Mouse (Mus musculus) retina, postnatal 7 days (tissue): ENCODE results near the gene Patj.
A peak's percentile ranks its signal among the peaks of the same experiment; 100 is the strongest.
"Not testable (repeated sequence)": the region's sequence is repeated elsewhere in the genome, so short reads cannot be mapped to it uniquely, and the experiment has no call there.

Source experiments
- DNase-seq: peaks from one replicate; pipeline ENCODE4 v3.0.0-alpha.2; 2012; ENCODE audit warnings: low read depth, low spot score

Patj gene

DNA sequence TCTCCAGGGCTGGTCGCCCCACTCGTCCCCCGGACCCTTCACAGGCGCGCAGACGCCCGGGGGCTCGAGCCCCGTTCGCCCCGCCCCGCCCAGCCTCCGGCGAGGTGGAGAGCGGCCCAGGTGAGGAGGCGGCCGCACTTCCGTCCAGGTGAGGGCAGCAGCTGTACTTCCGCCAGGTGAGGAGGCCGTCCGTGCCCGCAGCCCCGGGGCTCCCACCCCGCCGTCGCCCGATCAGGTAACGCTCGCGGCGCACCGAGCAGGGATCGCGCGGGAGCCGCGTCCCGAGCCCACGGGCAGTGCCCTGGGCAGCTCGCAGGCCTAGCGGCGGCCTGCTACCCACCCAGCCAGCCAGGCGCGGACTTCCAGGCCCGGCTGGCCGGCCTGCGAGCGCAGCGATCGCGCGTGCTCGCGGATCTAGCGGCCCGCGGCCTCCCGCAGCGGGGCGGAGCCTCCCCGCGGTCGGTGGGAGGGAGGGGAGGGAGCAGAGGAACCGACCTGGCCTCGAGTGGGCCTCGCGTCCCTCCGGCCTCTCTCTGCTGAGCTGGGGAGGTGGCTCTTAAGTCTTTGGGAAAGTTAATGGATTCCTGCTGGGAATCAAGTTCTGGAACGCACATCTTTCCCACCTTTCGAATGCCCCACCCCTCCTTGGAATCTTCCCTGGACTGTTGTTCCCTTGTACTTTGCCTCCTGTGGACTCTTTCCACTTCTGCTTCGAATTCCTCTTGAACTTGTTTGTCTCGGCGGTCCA, at the start of gene Patj:
TSS of gene Patj (plus strand) at position 96 of the 748 bp plus-strand sequence.
- peak; percentile 51 for DNase-seq

DNA sequence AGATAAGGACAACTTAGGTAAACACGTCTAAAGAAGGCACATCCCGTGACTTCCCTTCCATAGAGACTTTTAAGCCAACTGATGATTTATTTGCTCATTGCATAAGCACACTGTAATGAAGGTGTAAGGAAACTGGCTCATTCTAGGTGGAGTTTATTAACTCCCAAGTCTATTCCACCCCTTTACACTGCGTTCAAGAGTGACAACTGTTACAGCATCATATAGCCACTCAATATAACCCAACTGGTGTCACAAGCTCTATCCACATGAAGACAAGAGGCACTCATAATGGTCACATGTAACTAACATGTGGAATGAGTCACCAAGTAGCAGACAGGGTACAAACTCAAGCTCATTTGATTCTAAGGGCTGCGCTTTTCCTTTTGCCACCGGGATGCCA, 47.0 kb upstream of the Patj start:
- no peak for DNase-seq

DNA sequence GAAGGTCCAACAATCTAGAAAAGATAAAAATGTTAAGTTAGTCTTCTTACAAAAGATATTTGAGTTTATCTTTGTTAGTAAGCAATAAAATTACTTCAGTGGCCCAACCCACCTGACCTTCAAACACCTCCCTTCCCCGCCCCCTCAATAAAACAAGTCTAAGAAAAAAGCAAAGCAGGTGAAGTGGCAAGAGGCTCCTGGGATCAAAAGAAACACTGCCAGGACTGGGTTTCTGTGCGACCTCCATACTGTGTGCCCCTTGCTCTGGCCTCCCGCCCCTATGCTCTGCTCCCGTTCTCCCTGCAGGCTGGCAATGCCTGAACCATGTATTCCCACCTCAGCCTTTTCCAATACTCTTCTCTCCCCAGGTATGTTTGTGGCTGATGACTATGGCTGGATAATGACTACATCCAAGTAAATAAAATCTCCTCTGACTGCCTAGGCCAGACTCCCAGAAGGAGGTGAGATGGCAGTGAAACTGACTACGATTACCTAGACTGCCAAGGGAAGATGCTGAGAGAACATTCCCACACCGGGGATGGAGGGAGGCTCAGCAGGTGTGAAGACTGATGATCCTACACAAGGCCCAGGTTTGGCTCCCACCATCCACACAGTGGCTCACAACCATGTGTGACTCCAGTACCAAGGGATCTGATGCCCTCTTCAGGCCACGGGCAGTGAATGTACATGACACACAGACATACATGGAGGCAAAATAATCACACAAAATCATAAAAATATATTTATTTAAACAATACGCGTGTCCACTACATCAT, 37.4 kb upstream of the Patj start:
- no peak for DNase-seq

DNA sequence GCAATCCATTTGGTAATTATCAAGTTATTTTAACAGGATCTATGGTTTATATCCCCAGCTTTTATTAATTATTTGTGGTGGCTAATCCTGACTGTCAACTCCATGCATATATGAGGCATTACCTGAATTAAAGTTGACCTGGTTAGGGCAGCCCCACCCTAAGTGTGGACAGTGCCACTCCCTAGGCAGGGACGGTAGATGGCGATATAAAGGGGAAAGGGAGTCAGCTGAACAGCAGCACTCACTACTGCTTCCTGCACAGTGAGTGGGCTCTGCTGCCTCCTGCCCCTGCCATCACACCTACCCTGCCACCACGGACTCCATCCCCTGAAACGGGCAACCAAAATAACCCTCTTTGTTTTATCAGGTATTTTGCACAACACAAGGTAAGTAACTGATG, 20.2 kb upstream of the Patj start:
- no peak for DNase-seq

DNA sequence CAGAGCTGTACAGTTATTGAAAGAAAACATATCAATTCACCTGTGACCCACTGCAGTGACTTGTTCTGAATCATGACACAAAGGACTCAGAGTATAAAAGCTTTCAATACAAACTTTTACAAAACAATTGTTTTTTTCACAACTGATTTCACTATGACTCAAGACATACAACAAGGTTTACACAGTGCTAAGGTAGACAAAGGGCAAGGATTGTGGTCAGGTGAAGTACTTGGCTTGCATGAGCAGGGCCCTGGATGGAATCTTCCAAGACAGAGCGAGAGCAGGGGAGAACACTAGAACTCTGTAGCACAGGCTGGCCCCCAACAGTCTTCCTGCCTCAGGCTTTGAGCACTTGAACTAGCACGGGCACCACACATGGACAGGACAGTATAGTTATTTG, 18.6 kb upstream of the Patj start:
- no peak for DNase-seq

DNA sequence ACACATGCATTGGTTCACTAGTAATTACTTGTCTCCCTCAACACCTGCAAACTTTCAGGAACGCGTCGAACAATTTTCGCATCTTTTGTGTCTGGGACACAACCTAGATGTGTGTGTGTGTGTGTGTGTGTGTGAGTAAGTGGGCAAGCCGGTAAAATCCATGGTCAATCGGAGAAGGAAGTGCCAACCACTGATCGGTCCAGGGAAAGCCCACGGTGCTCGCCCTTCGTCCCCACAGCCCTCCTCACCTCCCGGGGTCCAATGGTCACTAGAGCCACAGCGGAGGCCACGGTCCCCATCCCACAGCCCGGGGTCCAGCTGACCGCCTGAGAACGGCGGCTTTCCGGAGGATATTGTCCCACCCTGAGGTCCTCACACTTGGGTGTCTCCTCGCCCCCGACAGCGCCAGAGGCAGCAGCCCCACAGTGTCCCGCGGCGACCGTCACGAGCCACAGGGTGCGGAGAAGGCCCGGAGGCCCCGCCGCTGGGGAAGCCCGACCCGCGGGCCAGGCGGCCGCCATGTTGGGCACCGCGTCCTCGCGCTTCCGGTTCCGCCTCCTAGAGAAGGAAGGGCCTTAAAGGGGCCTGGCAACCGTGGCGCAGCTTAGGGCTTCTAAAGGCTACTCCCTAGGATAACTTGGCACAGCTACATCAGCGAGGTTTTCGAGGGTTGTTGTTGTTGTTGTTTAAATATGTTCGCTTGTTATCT, 12.7 kb upstream of the Patj start, which contains the start of gene Tm2d1:
TSS of gene Tm2d1 (minus strand) at position 591 of the 709 bp plus-strand sequence.
- DNase-seq: peak; percentile 63

DNA sequence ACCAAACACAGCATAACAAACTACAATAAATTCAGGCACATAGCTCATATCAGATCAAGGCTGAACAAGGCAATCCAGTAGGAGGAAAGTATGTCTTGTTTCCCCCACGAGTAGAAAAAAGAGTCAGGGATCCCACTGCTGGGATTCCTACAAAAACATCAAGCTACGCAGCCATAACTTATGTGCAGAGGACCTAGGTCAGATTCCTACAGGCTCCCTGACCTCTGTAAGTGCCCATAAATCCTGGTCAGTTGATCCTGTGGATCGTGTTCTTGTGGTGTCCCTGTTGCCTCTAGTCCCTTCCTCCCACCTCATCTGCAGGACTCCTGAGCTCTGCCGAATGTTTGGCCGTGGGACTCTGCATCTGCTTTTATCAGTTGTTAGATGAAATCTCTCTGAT, 10.5 kb upstream of the Patj start:
- no peak for DNase-seq

DNA sequence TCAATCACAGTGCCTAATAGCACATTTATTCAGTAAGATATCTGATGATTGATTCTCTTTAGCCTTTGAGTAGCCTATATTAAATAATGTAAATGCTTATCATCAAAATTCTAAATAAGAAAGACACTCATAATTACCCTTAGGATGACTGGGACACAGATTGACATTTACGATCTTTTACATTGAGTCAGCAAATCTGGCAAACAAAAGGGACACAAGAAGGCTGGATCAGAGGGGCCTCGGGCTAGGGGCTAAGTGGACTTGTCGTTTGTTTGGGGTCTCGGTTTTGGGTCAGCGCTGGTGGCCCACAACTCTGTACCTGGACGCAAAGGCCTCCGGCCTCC, 267 bp upstream of the Patj start:
- DNase-seq: no peak

DNA sequence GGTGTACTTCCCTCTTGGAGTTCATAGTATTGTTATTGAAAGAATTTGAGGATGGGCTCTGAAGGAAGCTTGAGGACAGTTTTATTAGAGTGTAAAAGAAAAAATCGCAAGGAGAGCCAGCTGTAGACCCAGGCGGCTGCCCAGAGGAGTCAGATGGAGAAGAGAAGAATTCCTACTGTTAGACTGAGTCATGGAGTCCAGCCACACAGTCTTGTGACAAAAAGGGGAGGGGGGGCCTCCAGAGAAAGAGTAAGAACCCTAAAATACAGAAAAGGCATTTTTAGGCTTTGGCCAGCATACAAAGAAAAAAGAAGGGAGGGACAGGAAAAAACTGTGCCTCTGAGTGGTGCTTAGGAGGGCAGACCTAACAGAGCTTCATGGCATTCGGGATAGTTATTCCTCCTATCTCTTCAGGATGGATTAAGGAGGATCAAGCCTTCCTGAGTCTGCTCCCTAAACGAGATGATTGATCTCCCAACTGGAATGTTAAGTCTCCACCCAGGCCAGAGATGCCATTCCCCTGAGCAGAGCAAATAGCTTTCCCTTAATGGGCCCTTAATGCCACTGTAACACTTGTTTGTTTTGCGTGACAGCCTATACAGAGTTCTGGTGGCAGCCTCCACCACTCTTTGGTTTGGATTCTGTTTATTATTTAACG, 5.5 kb downstream of the Patj start:
- no peak for DNase-seq

DNA sequence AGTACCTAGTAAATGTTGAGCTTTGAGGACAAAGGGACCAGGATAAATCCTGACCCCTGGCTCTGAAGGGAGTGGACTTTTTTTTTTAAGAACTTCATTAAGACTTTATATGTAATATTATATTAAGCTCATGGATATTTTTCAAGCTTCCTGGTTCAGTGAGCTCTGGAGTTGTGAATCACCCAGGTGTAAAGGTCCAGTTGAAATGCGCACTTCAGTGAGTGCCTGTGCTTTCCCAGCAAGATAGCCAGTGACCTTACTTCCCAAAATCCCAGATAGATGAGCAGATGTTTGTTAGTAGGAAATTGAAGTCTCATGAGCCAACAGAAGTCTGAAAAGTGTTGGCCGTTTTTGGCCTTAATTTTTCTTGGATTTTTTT, 6.0 kb downstream of the Patj start:
- DNase-seq: no peak

DNA sequence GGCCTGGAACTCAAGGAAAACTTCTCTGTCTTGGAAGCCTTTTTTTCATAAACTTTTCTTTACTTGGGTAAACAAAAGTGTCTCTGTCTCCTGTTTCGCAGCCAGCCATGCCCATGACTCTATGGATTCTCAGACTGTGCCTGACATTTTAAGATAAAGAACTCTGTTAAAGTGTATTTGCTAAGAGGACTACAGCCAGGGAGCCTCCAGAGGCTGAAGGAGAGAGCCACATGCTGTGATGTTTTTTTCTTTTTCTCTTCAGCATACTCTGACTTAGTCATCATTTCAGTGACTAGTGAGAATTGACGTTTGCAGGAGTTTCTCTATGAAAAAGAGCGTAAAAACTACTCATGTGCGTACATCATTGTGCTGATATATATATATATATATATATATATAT, 7.9 kb downstream of the Patj start:
- no peak for DNase-seq

DNA sequence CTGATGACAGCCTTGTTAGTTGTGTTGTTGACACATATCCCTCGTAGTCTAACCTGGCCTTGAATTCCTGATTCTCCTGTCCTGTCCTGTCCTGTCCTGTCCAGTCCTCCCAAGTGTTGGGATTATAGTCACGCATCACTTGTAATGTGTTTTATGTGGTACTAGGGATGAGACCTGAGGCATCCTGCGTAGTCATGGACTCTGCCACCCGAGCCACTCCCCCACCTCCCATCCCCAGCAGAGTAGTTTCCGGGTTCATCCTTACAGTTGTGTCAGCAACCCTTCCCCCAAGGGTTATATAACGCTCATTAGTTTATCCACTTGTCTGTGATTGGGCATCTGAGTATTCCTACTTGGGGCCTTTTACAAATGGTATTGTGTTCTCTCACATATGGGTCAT, 8.8 kb downstream of the Patj start:
- no peak for DNase-seq

DNA sequence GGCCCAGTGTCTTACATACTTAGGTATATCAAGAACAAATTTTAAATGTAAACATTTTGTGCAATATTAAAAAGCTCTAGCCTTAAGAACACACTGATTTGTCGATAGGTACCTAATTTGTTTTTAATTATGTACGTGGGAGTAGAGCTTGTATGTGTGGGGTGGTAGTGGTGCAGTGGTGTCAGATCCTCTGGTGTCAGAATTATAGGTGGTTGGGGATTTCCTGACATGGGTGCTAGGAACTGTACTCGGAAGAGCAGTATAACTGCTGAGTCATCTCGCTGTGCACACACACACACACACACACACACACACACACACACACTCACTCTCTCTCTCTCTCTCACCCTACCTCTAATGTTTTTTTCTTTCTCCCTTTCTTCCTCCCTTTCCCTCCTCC, 12.9 kb downstream of the Patj start:
- no peak for DNase-seq

DNA sequence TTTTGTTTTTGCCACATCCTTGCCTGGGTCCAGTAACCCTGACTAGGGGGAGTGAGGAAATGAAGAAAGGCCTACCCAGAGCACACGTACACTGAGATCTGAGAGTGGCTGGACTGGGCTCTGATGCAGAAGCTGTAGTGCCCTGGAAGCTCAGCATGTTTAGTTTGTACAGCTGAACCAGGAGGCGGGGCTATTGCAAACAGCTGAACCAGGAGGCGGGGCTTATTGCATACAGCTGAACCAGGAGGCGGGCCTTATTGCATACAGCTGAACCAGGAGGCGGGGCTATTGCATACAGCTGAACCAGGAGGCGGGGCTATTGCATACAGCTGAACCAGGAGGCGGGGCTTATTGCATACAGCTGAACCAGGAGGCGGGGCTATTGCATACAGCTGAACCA, 19.6 kb downstream of the Patj start:
- DNase-seq: not testable (repeated sequence)

DNA sequence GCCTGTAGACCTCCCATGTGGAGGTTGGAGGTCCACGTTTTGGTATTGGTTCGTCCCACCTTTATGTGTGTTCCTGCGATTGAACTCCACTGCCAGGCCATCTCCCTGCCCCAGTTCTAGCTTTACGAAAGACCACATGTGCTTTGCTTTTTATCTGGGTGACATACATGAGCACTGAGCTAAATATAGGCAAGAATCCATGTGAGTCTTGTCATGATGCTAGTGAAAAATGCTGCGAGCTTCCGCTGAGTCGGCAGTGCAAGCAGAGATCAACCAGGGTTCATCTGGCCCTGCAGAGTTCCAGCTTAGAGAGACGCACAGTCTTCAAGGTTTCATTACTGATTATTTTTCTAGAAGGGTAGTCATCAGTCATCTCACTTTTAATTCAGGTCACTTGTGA, 32.8 kb downstream of the Patj start:
- DNase-seq: no peak

DNA sequence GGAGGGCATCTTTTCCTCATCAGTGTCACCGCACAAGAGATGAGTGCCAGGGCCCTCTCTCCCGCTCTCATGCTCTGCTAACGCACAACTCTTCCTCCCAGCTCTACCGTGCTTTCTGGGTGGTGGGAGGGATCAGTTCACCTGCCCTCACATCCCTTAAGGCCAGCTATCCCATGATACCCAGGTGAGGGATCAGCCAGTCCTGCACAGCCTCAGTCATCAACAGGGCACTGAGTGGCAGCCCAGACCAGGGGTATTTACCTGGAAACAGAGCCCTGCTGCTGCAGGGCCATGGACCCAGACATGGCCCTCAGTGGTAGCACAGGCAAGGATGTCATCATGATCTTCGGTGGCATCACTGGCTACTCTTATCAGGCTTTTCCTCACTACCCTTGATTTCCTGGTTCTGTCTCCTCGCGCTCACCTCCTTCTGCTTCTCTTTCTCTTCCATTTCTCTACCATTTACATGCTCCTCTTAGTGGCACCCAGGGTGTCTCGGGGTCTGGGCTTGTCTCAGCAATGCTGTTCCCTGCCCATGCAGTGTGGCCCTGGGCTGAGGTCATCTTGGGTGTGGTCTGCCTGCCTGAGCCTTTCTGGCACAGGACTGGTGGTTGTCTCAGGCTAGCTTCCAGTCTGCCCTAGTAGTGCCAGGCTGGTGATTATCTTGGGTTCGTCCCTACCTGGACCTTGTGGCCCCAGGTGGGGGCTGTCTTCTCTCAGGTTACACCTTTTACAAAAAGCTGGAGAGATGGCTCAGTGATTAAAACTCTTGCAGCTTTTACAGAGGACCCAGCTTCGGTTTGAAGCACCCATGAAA, 40.3 kb downstream of the Patj start:
- no peak for DNase-seq

DNA sequence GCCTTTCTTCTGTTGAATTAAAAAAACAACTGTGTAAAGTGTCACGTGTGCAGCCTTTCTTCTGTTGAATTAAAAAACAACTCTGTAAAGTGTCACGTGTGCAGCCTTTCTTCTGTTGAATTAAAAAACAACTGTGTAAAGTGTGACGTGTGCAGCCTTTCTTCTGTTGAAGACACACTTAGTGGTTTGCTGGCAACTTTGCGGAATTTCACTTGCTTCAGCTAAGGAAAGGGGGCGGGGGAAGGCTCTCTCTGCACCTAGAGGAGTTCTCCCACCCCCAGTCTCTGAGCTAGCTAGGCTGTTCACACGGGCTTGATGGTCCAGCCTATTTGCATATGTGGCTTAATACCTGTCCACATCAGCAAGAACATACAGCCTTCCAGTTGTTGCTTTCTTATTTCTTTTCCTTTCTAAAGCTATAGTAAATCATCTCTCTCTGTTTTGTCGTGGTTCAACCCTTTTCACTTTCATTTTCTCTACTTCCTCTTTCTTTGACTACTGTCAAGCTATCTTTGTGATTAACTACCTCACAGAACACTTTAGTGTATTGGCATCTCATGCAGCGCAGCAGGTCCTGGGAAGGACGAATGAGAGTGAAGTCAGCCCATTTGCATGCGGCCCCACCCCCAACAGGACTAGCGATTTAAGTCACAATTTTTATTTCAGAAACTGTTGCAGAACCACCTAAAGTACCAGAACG, 41.2 kb downstream of the Patj start:
- DNase-seq: no peak

DNA sequence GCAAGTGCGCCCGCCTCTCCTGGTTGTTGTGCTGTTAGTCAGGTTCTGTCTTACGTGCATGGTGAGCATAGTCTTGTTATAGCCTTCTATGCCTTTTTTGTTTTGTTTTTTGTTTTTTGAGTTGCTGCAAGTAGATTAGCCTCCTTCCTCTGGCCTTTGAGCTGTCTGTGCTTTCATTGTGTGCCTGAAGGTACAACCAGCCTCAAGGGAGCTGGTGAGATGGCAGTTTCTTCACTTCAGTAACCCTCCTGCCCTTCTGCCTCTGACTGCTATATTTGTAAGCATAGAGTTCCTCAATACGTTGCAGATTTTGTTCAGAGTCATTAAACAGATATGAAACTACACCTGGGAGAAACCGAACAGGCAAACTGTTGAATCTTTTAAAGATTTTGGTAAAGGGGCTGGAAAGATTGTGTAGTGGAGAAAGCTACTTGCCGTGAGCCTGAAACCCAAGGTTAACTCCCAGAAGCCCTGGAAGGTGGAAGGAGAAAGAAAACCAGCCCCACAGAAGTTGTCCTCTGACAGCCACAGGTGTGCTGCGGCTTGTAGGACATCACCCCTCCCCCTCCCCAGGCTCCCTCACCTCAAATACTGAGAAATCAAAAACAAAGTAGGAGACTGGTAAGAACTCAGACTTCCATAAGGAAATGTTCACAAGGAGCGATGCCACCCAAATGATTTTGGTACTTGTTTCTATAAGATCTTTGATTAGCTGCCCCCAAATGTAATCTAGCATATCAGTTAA, 43.8 kb downstream of the Patj start:
- no peak for DNase-seq

DNA sequence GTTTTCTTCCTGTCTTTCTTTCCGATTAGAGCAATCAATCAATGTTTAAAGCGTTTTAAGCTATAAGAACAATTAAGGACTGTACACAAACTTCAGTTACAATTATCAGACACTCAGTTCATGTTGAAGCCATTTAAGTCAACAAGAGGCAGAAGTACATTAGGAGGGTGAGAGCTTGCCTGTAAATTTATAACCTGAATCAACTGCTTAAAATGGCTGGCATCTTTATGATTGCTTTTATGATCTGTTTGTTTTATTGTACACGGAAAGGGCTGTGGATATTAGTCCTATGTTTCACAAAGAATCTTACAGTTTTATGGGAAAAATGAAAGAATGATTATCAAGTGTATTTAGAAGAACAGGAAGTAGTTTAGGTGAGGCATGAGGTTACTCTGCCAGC, 45.7 kb downstream of the Patj start:
- DNase-seq: no peak
